ENCODE assay signal across 12 mouse cellular contexts in the genomic region with DNA sequence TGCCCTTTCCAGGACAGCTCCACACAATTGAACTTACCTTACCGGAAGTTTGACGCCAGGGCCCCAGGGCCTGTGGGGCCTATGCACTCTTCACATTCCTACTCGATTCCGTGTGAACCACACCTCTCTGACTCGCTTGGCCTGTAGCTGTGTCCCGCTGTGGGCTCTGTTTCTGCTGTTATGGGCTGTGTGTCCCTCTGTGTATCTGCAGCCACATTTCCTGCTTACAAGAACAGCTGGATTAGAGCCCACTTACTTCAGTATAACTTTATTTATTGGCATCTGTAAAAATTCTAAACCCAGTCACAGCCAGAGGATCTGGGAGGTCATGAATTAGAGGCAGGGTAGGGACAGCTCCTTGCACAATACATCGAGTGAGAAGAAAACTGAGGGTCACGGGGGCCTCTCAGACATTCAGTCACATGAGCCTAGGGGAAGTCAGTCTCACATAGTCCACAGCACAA. TPM values are rescaled to one million over a fixed set of nuclear protein-coding genes. Genes with fewer than 3 reads are reported as not detected.
A peak's percentile ranks its signal among the peaks of the same experiment; 100 is the strongest.
DNase-seq lines count a peak whose midpoint lies in the region; ATAC-seq and TF ChIP-seq lines count a peak whose summit lies in the region.
"Had no signal": no experiment of that assay in that cellular context is flagged by ENCODE, and none has a peak within 500 bp of the region (broad histone marks: within the 10 kb centered on the region; RNA-seq: fewer than 3 reads in every experiment).

No protein-coding gene starts in this region.

- ATAC-seq in heart, embryonic 13.5 days (ENCODE audit: extremely low read depth, insufficient number of reproducible peaks, low FRiP score, low TSS enrichment) = 0 out of 2 replicates have a peak, but pooled peaks have one; percentile 16
- no peak; the same call in 1 of the 2 replicates for ATAC-seq in heart, embryonic 11.5 days (replicated peaks; ENCODE audit: insufficient number of reproducible peaks, low FRiP score, low TSS enrichment)
- peak; percentile 54; the same call in 1 of the 2 replicates for ATAC-seq in kidney, postnatal 0 days (replicated peaks; ENCODE audit: low FRiP score, low read depth)
- ATAC-seq in megakaryocyte progenitor cell, adult 5-6 weeks (replicated peaks; ENCODE audit: poor library complexity) = 0 out of 2 replicates have a peak, but pooled peaks have one; percentile 13
- ATAC-seq in CD4-positive, CD25-positive, alpha-beta regulatory T cell, adult 4 months = no peak
- ATAC-seq in midbrain, embryonic 14.5 days (ENCODE audit: low FRiP score, low TSS enrichment) = no peak
- ATAC-seq: inflammation-experienced regulatory T-cells, adult 6 months had no signal

- peaks cover 14% of the 10 kb centered on the region for H3K4me1 ChIP-seq in heart, embryonic 13.5 days
- H3K4me1 ChIP-seq in heart, embryonic 11.5 days (ENCODE audit: control insufficient read depth, insufficient read depth, low read length) = peaks cover 11% of the 10 kb centered on the region
- peaks cover 10% of the 10 kb centered on the region for H3K4me1 ChIP-seq in kidney, postnatal 0 days (replicated peaks; ENCODE audit: insufficient read depth, low read length)
- peaks cover 8% of the 10 kb centered on the region; the same call in 1 of the 2 replicates for H3K4me1 ChIP-seq in midbrain, embryonic 10.5 days
- no peaks in the 10 kb centered on the region for H3K4me1 ChIP-seq in midbrain, embryonic 14.5 days (ENCODE audit: control insufficient read depth, insufficient read depth, low read length)

- peak; percentile 25 for DNase-seq in embryo, embryonic 11 days
- peak; percentile 68 for DNase-seq in kidney, postnatal 0 days (ENCODE audit: low spot score)
- no peak for DNase-seq in midbrain, embryonic 10.5 days (ENCODE audit: low spot score)
- DNase-seq in midbrain, embryonic 14.5 days = no peak
- DNase-seq: adrenal gland, postnatal 36 days; cerebellum, postnatal 36 days had no signal

- no peaks in the 10 kb centered on the region for H3K27me3 ChIP-seq in heart, embryonic 13.5 days (replicated peaks)
- H3K27me3 ChIP-seq in heart, embryonic 11.5 days (ENCODE audit: control insufficient read depth, insufficient read depth, low read length) = no peaks in the 10 kb centered on the region
- no peaks in the 10 kb centered on the region for H3K27me3 ChIP-seq in kidney, postnatal 0 days (ENCODE audit: insufficient read depth, low read length)
- no peaks in the 10 kb centered on the region for H3K27me3 ChIP-seq in midbrain, embryonic 10.5 days (ENCODE audit: low read depth, poor library complexity, severe bottlenecking)
- no peaks in the 10 kb centered on the region for H3K27me3 ChIP-seq in midbrain, embryonic 14.5 days (ENCODE audit: control insufficient read depth, insufficient read depth, low read length)

- H3K36me3 ChIP-seq in heart, embryonic 13.5 days = no peaks in the 10 kb centered on the region
- no peaks in the 10 kb centered on the region for H3K36me3 ChIP-seq in heart, embryonic 11.5 days (ENCODE audit: control insufficient read depth, insufficient read depth, low read length)
- no peaks in the 10 kb centered on the region for H3K36me3 ChIP-seq in kidney, postnatal 0 days (ENCODE audit: insufficient read depth, low read length)
- no peaks in the 10 kb centered on the region for H3K36me3 ChIP-seq in midbrain, embryonic 10.5 days
- H3K36me3 ChIP-seq in midbrain, embryonic 14.5 days (ENCODE audit: control insufficient read depth, insufficient read depth, low read length) = no peaks in the 10 kb centered on the region

- H3K9ac ChIP-seq in heart, embryonic 13.5 days = no peak overlapping the region
- no peak overlapping the region for H3K9ac ChIP-seq in heart, embryonic 11.5 days (ENCODE audit: low read depth, low read length)
- H3K9ac ChIP-seq in kidney, postnatal 0 days (ENCODE audit: low read depth, low read length) = no peak overlapping the region
- no peak overlapping the region for H3K9ac ChIP-seq in midbrain, embryonic 14.5 days (replicated peaks; ENCODE audit: low read length)

- 33% methylated on average over 8 of the region's 8 CpGs for WGBS in heart, embryonic 13.5 days
- WGBS in heart, embryonic 11.5 days (ENCODE audit: insufficient replicate concordance) = 27% methylated on average over 8 of the region's 8 CpGs
- 28% methylated on average over 8 of the region's 8 CpGs for WGBS in kidney, postnatal 0 days
- 56% methylated on average over 8 of the region's 8 CpGs for WGBS in midbrain, embryonic 10.5 days
- 64% methylated on average over 8 of the region's 8 CpGs for WGBS in midbrain, embryonic 14.5 days

- H3K4me2 ChIP-seq in heart, embryonic 13.5 days = no peak overlapping the region
- H3K4me2 ChIP-seq in heart, embryonic 11.5 days = no peak overlapping the region
- no peak overlapping the region for H3K4me2 ChIP-seq in kidney, postnatal 0 days (ENCODE audit: low read length)
- H3K4me2 ChIP-seq in midbrain, embryonic 14.5 days (ENCODE audit: low read length) = no peak overlapping the region

- no peak overlapping the region for H3K27ac ChIP-seq in heart, embryonic 13.5 days (replicated peaks)
- H3K27ac ChIP-seq in heart, embryonic 11.5 days (ENCODE audit: low read depth, low read length) = no peak overlapping the region
- H3K27ac ChIP-seq in kidney, postnatal 0 days = peak overlapping the region; percentile 8; the same call in 1 of the 2 replicates
- H3K27ac ChIP-seq in midbrain, embryonic 10.5 days (replicated peaks) = no peak overlapping the region
- H3K27ac ChIP-seq in midbrain, embryonic 14.5 days (replicated peaks; ENCODE audit: low read depth, low read length) = no peak overlapping the region
- H3K27ac ChIP-seq: macrophage had no signal

- H3K4me3 ChIP-seq in heart, embryonic 13.5 days = no peak overlapping the region
- H3K4me3 ChIP-seq in heart, embryonic 11.5 days (ENCODE audit: low read depth, low read length) = no peak overlapping the region
- no peak overlapping the region for H3K4me3 ChIP-seq in kidney, postnatal 0 days (replicated peaks; ENCODE audit: low read depth, low read length)
- H3K4me3 ChIP-seq in midbrain, embryonic 10.5 days = no peak overlapping the region
- no peak overlapping the region for H3K4me3 ChIP-seq in midbrain, embryonic 14.5 days (replicated peaks; ENCODE audit: low read depth, low read length)

- TF ChIP-seq CTCF in kidney, postnatal 0 days (IDR thresholded peaks at IDR 0.05; ENCODE audit: low read depth) = no peak

- no peaks in the 10 kb centered on the region for H3K9me3 ChIP-seq in heart, embryonic 13.5 days
- H3K9me3 ChIP-seq in heart, embryonic 11.5 days (replicated peaks; ENCODE audit: control insufficient read depth, low read length) = no peaks in the 10 kb centered on the region
- H3K9me3 ChIP-seq in kidney, postnatal 0 days (replicated peaks; ENCODE audit: low read length) = no peaks in the 10 kb centered on the region
- no peaks in the 10 kb centered on the region for H3K9me3 ChIP-seq in midbrain, embryonic 10.5 days (replicated peaks)
- H3K9me3 ChIP-seq in midbrain, embryonic 14.5 days (ENCODE audit: control insufficient read depth, low read length) = no peaks in the 10 kb centered on the region

RNA-seq across cellular contexts. Expression of a gene that starts 20.9 kb away (rescaled TPM):
- polyA plus RNA-seq in heart, embryonic 13.5 days (2015; fragmentation: Nextera tagmentation; extraction: Ambion mirVana) = 8.0 and 10.2 TPM in 2 replicates
- polyA plus RNA-seq in heart, embryonic 11.5 days (2014; fragmentation: Nextera tagmentation; extraction: Ambion mirVana) = 8.8 and 10.2 TPM in 2 replicates
- 5.5 and 8.8 TPM in 2 replicates for polyA plus RNA-seq in kidney, postnatal 0 days (2015; fragmentation: Nextera tagmentation; extraction: Ambion mirVana)
- 119 and 135 TPM in 2 replicates for total RNA-seq in megakaryocyte progenitor cell, adult 5-6 weeks (2015)
- total RNA-seq in megakaryocyte progenitor cell, adult 5-6 weeks (2017) = 68.0 and 70.5 TPM in 2 replicates
- polyA plus RNA-seq in CD4-positive, CD25-positive, alpha-beta regulatory T cell, adult 4 months (2017; shearing (Covaris generic)) = 10 to 100 TPM; 68.3 to 91.8 TPM
- polyA plus RNA-seq in midbrain, embryonic 10.5 days (2016; fragmentation: Nextera tagmentation; extraction: Ambion mirVana) = 4.2 and 4.6 TPM in 2 replicates
- polyA plus RNA-seq in midbrain, embryonic 14.5 days (2014; fragmentation: Nextera tagmentation; extraction: Ambion mirVana) = 1.4 and 3.5 TPM in 2 replicates

Comparison
In these comparisons a context has a peak if more than half of its experiments do, and no peak if none do; other contexts are left out.
1. ATAC-seq: peak in heart, embryonic 13.5 days (single experiment), kidney, postnatal 0 days (single experiment) and megakaryocyte progenitor cell, adult 5-6 weeks (single experiment); none in heart, embryonic 11.5 days (single experiment), CD4-positive, CD25-positive, alpha-beta regulatory T cell, adult 4 months (single experiment) and midbrain, embryonic 14.5 days (single experiment).
2. DNase-seq: peak in embryo, embryonic 11 days (single experiment) and kidney, postnatal 0 days (single experiment); none in midbrain, embryonic 10.5 days (single experiment) and midbrain, embryonic 14.5 days (single experiment).